Mouse (Mus musculus) lung, postnatal 14 days (tissue): ENCODE data around the gene Slc25a31.

ENCODE experiments used
- DNase-seq: peaks from one replicate; pipeline ENCODE4 v3.0.0; 2021

Gene Slc25a31

GRCm38 (mm10) chr3:40708655-40709054, at the start of gene Slc25a31:
TSS of gene Slc25a31 (plus strand) at chr3:40708855.
- DNase-seq, result no peak

GRCm38 (mm10) chr3:40660231-40660630, 48.4 kb upstream of the Slc25a31 start:
- no peak for DNase-seq

DNA sequence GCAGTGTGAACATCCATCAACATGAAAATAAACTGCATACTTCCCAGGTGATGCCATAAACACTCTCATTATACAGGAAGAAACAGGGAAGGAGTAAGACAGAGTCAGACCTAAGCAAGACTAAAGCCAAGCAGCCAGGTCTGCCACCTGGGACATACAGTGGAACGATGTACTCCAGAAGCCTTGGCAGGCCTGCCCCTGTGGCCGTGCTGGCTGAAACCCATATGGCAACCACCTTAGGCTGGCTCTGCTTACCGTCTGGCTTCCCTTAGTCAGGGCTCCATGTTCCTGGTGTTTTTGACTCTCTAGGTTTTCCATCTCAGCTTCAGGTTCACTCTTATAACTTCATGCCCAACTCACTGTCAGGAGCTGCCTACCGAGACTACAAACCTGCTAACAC, 42.5 kb upstream of the Slc25a31 start:
- no peak for DNase-seq

DNA sequence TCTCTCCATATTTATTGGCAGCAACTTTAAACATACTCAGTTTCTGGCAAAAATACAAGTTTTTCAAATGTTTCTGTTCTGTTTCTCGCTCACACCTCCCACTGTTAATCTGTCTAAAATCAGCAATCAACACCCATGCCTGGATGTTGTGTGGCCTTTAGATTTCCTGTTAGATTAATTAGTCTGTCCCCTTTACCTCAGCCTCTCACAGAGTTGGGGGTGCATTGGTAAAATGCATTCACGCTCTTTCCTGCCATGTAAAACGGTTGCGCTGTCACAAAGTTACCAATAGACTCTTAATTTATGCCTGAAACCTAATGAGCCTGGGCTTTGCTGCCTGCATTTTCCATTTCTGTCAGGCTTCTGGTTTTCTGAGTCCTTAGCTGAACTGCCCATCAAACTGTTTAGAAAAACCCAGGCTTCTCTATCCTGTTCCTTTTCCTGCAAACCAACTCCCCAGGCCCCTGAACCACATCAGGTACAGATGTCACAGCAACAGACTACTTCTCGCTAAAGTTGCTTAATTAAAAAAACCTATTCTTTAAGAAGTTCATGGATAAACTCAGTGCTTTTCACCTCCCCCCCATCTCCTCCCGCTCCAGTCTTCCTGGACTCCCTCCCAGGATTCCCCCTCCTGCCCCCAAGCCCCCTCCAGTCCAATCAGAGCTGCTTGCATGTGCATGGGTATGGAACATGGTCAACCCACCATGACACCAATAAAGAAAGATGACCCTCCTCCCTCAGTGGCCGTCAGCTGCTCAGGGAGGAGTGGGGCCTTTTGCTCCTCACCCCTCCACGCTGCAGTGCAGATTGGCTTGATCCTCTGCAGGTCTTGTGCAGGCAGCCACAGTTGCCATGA, 41.6 kb upstream of the Slc25a31 start:
- DNase-seq, result no peak

- no peak for DNase-seq
Observed at GRCm38 (mm10) chr3:40668889-40669288, 39.8 kb upstream of the Slc25a31 start.

- no peak for DNase-seq
Observed at GRCm38 (mm10) chr3:40669395-40669794, 39.3 kb upstream of the Slc25a31 start.

GRCm38 (mm10) chr3:40673515-40673914, 35.1 kb upstream of the Slc25a31 start:
- DNase-seq, result no peak

- DNase-seq, result no peak
Observed at GRCm38 (mm10) chr3:40674873-40675405, 33.7 kb upstream of the Slc25a31 start.

- DNase-seq, result no peak
Observed at GRCm38 (mm10) chr3:40678856-40679255, 29.8 kb upstream of the Slc25a31 start.

GRCm38 (mm10) chr3:40682404-40682803, 26.3 kb upstream of the Slc25a31 start:
- DNase-seq, result peak; percentile 4

- DNase-seq, result no peak
Observed at GRCm38 (mm10) chr3:40683171-40683570, 25.5 kb upstream of the Slc25a31 start.

DNA sequence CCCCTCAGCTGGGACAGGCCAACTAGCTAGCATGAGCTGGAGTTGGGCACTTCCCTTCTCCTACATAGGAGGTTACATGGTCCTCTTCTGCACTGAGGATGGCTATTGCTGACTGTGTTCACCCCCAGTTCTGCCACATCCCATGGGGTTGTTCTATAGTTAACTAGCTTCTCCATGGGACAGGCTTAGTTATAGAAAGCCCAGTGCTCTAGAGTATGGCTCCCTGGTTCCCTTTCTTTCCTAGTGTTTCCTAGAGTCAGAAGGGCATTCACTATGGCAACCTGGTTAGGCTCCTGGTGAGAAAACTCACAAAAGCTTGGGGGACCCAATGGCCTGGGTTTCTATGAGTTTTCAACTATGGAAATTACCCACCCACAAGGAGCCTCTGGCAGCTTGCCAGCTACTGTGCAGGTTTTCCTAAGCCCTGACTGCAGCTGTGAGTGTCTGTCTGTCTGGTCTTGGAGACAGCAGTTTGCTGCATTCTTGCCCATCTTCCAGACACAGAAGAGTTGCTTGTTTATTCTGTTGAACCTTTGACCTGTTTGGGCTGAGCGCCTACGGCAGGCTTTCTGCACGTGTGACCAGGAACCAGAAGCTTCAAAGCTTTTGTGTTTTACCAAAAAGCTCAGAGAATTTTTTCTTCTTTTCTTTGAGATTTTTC, 22.7 kb upstream of the Slc25a31 start:
- peak; percentile 13 for DNase-seq

DNA sequence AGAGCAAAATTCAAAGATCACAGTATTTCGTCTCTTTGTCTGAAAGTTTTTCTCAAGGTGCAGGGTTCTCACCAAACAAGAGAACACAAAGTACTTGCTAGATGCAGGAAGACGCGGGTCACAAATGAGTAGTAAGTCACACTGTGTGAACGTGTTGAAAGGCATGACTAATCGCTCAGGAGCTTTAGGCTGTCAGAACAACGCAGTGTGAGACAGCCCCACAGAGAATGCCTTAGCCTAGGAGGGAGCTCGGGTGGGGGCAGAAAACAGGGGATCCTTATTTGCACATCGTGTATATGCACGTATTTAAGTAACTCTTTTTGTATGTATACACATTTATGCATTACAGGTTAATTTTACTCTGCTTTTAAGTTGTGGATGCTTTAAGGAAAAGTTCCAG, 21.8 kb upstream of the Slc25a31 start:
- DNase-seq, result no peak

- DNase-seq, result no peak
Observed at GRCm38 (mm10) chr3:40687588-40687987, 21.1 kb upstream of the Slc25a31 start.

- DNase-seq, result no peak
Observed at GRCm38 (mm10) chr3:40691566-40691965, 17.1 kb upstream of the Slc25a31 start.

DNA sequence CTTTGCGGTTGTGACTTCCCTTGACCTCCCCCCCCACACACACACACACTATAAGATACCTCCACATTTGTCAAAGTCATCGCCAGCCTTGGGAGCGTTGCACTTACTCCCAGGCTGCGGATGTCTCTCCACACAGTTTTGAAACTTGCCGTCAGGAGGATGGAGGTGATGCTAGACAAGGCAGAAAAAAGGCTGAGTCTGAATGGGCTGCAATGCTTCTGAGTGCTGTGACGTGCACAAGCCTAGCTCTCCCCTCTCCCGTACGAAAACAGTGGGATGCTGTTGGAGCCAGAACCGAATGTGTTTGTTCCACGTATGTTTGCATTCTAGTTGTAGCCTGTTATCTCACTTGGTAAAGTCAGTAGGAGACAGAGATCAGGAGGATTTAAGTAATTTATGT, 15.2 kb upstream of the Slc25a31 start:
- DNase-seq, result no peak

- no peak for DNase-seq
Observed at GRCm38 (mm10) chr3:40693960-40694359, 14.7 kb upstream of the Slc25a31 start.

GRCm38 (mm10) chr3:40694438-40694837, 14.2 kb upstream of the Slc25a31 start:
- DNase-seq, result peak; percentile 68

- no peak for DNase-seq
Observed at GRCm38 (mm10) chr3:40695162-40695561, 13.5 kb upstream of the Slc25a31 start.

- DNase-seq, result no peak
Observed at GRCm38 (mm10) chr3:40698834-40699233, 9.8 kb upstream of the Slc25a31 start.

DNA sequence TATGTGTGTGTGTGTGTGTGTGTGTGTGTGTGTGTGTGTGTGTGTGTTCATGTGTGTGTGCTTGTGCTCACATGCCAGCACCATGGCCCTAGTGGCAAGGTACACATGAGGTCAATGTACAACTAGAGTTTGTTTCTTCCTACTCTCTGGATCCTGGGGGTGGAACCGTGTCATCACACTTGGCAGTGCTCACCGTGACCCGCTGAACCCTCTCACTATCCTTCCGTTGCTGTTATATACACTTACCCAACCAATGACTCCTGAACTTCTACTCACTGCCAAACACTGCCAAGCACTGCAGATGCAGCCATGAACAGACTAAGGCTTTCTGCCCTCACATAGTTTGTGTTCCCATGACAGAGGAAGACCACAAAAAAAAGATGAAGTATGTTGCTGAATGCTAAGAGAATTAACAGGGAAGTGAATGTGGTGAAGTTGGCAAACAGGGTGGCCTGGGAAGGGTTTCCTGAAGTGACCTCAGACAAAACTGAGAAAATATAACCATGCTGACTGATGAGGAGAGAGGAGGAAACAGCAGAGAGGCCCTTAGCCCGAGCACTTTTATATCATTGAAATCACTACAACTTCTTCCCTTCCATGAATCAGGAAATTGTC, 3.7 kb upstream of the Slc25a31 start:
- DNase-seq, result peak; percentile 11

GRCm38 (mm10) chr3:40716056-40716455, 7.4 kb downstream of the Slc25a31 start:
- no peak for DNase-seq

DNA sequence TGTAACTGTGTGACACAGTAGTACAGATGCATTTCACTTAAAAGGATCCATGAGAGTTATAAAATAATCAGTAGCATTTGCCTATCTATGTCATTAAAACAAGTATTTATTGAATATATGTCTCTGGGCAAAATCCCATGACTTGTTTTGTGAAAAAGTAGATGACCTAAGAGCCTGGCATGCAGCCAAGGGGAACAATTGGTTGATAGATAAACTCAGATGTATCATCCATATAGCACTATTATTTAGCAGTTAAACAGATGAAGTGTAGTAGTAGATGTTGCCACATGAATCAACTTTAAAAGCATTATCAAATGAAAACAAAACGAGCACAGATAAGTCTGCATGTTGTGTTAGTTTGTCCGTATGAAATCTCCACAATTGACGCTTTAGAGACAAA, 10.4 kb downstream of the Slc25a31 start:
- no peak for DNase-seq
